Mouse (Mus musculus): ENCODE data around the gene Fndc3a. TPM values are rescaled to one million over a fixed set of nuclear protein-coding genes. Genes with fewer than 3 reads are reported as not detected.

Gene Fndc3a
- 33.0 and 38.6 TPM in 2 replicates for polyA plus RNA-seq (2014; fragmentation: Nextera tagmentation; extraction: Ambion mirVana)

DNA sequence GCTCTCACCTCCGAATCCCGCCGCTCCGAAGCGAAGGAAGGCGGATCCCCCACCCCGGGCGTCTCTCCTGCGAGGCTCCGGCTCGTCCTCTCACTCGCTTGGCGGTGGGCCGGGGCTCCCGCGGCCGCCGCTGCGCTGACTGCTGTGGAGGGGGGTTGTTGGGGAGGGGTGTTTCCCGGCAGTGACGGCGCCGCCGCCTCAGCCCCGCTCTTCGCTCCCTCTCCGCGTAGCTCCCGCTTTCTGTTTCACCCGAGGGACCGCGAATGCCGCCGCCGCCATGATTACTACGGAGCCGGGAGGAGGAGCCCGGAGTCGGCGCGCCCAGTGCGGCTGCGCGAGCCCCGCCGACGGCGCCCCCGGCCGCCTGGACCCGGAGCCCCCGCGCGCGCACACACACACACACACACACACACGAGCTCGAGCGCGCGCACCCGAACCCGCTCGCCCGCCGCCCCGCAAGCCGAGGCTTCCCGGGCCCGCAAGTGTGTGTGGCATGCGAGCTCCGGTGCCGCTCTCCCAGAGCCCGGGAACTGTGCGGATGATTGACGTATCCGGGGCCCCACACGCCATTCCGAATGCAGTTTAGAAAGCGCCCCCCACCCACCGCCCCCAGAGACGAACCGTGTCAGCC lies at the start of gene Fndc3a:
Gene Fndc3a (minus strand): TSS at position 294 of the 631 bp plus-strand sequence.
- DNase-seq (ENCODE audit: low spot score) = peak; percentile 90
- Histone ChIP-seq H3K4me2 (ENCODE audit: low read length) (peak within 1 kb of the TSS; percentile 75), H3K9me3 (ENCODE audit: control insufficient read depth, low read length) (no peaks in the 10 kb centered on the region), H3K4me3 (ENCODE audit: low read depth, low read length) (peak within 1 kb of the TSS; percentile 87), H3K4me1 (replicated peaks; ENCODE audit: control insufficient read depth, insufficient read depth, low read length) (peaks cover 3% of the 10 kb centered on the region; the same call in 1 of the 2 replicates), H3K36me3 (ENCODE audit: control insufficient read depth, insufficient read depth, low read length) (no peaks in the 10 kb centered on the region), H3K27ac (ENCODE audit: low read depth) (peak within 1 kb of the TSS; percentile 85), H3K9ac (ENCODE audit: low read length) (peak within 1 kb of the TSS; percentile 91), H3K27me3 (replicated peaks; ENCODE audit: control insufficient read depth, insufficient read depth, low read length) (peaks cover 9% of the 10 kb centered on the region; the same call in 1 of the 2 replicates)
- ATAC-seq (replicated peaks; ENCODE audit: low FRiP score, low TSS enrichment, low read depth) = peak; percentile 91
- WGBS = under 1% methylated on average over 70 of the region's 82 CpGs

DNA sequence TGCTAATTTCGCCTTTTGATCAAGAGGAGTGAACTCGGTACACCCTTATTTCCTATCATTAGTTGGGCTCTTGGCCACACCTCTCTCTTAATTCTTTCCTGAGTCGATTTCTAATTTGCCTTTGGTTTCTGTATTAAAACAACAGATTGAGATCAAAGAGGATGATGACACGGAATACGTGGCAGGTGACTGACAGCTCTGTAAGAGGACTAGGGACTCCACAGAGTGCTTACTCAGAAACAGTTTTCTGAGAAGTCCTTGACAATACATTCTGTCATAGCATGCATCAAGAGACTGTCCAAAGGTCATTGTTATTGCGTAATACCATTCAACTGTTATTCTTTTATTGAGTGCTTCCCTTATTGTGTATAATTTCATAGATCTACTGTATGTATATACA lies 43.1 kb upstream of the Fndc3a start:
- 86% methylated on average over 6 of the region's 6 CpGs for WGBS
- Histone ChIP-seq H3K9ac (ENCODE audit: low read length) (no peak overlapping the region), H3K4me1 (replicated peaks; ENCODE audit: control insufficient read depth, insufficient read depth, low read length) (no peaks in the 10 kb centered on the region), H3K27me3 (replicated peaks; ENCODE audit: control insufficient read depth, insufficient read depth, low read length) (no peaks in the 10 kb centered on the region), H3K36me3 (ENCODE audit: control insufficient read depth, insufficient read depth, low read length) (no peaks in the 10 kb centered on the region), H3K4me2 (ENCODE audit: low read length) (no peak overlapping the region), H3K27ac (ENCODE audit: low read depth) (no peak overlapping the region), H3K9me3 (ENCODE audit: control insufficient read depth, low read length) (no peaks in the 10 kb centered on the region), H3K4me3 (ENCODE audit: low read depth, low read length) (no peak overlapping the region)
- ATAC-seq (replicated peaks; ENCODE audit: low FRiP score, low TSS enrichment, low read depth) = no peak
- DNase-seq (ENCODE audit: low spot score) = no peak

DNA sequence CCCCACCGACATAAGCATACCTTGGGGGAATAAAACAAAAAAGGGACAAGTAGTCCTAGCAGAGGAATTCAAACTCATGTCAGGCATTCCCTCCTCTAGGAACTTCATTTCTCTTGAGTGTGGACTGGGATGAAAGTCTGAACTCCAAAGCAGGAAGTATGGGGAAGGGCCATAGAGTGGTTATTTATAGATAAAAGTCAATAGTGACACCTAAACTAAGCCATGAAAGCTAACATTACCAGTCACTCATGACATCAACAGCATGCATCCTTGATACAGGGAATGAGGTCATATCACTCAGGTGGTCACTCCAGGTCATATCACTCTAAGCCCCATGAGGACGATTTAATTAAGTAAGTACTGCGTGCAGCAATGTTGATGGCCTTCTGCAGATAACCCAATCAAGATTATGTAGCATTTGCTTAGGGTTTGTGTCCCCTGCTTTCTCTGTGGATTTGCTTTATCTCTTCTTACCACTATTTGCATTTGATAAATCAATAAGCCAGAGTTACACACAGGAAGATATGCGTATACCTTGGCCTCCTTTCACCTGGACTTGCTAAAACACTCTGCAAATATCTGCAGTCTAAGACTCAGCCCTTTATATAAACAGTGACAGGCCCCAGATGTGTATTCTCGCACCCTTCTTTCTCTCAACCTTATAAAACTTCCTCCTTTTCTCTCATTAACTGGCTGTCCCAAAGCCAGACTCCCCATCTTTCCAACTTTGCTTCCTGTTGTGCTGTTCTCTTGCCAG lies 40.8 kb upstream of the Fndc3a start:
- Histone ChIP-seq H3K36me3 (ENCODE audit: control insufficient read depth, insufficient read depth, low read length) (no peaks in the 10 kb centered on the region), H3K27ac (ENCODE audit: low read depth) (no peak overlapping the region), H3K9ac (ENCODE audit: low read length) (no peak overlapping the region), H3K4me1 (replicated peaks; ENCODE audit: control insufficient read depth, insufficient read depth, low read length) (no peaks in the 10 kb centered on the region), H3K4me2 (ENCODE audit: low read length) (no peak overlapping the region), H3K9me3 (ENCODE audit: control insufficient read depth, low read length) (no peaks in the 10 kb centered on the region), H3K4me3 (ENCODE audit: low read depth, low read length) (no peak overlapping the region), H3K27me3 (replicated peaks; ENCODE audit: control insufficient read depth, insufficient read depth, low read length) (no peaks in the 10 kb centered on the region)
- DNase-seq (ENCODE audit: low spot score) (no peak), ATAC-seq (replicated peaks; ENCODE audit: low FRiP score, low TSS enrichment, low read depth) (no peak)
- WGBS = 70% methylated on average over 5 of the region's 5 CpGs

DNA sequence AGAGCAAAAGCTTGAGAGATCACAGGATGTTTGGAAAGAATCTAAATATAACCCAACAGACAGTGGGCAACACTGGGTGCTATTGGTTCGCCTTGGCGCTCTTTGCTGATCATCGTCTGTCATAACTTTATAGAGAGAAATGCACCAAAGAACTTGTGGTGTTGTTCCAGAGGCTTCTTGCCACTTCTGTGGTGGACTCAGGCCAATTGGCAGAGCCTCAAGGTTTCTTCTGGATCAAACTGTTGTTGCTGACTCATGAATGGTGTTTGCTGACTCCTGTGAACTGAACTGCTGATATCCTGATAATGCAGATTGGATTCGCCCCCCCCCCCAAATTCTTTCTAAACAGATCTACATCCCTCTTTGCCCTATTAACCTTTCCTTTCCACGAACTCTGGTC lies 38.5 kb upstream of the Fndc3a start:
- no peaks in the 10 kb centered on the region for H3K27me3 ChIP-seq (replicated peaks; ENCODE audit: control insufficient read depth, insufficient read depth, low read length)
- DNase-seq (ENCODE audit: low spot score) = no peak
- no peaks in the 10 kb centered on the region for H3K9me3 ChIP-seq (ENCODE audit: control insufficient read depth, low read length)
- H3K27ac ChIP-seq (ENCODE audit: low read depth) = no peak overlapping the region
- H3K4me2 ChIP-seq (ENCODE audit: low read length) = no peak overlapping the region
- ATAC-seq (replicated peaks; ENCODE audit: low FRiP score, low TSS enrichment, low read depth) = no peak
- no peaks in the 10 kb centered on the region for H3K36me3 ChIP-seq (ENCODE audit: control insufficient read depth, insufficient read depth, low read length)
- H3K9ac ChIP-seq (ENCODE audit: low read length) = no peak overlapping the region
- WGBS = 86% methylated on average over 5 of the region's 5 CpGs
- no peaks in the 10 kb centered on the region for H3K4me1 ChIP-seq (replicated peaks; ENCODE audit: control insufficient read depth, insufficient read depth, low read length)
- H3K4me3 ChIP-seq (ENCODE audit: low read depth, low read length) = no peak overlapping the region

DNA sequence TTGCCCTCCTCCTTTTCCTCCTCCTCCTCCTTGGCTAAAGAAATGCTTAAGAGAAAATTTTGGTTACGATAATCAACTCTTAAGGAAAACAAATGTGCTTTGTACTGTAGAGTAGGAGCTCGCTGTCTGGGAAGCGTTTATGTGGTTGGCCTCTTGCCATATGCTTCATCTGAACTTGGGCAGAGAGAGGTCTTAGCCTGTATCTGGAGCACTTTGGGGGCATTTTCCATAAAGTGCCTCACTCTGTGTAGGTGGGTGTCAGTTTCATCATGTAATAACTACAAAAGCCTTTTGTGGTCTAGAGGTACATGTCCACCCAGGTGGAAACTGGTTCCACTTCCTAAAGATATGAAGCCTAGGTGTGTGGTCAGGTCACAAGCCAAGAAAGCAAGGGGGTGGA lies 31.9 kb upstream of the Fndc3a start:
- WGBS = 48% methylated on average over 3 of the region's 3 CpGs
- no peaks in the 10 kb centered on the region for H3K36me3 ChIP-seq (ENCODE audit: control insufficient read depth, insufficient read depth, low read length)
- no peaks in the 10 kb centered on the region for H3K9me3 ChIP-seq (ENCODE audit: control insufficient read depth, low read length)
- no peaks in the 10 kb centered on the region for H3K4me1 ChIP-seq (replicated peaks; ENCODE audit: control insufficient read depth, insufficient read depth, low read length)
- no peak overlapping the region for H3K27ac ChIP-seq (ENCODE audit: low read depth)
- no peaks in the 10 kb centered on the region for H3K27me3 ChIP-seq (replicated peaks; ENCODE audit: control insufficient read depth, insufficient read depth, low read length)
- H3K4me3 ChIP-seq (ENCODE audit: low read depth, low read length) = no peak overlapping the region
- no peak overlapping the region for H3K9ac ChIP-seq (ENCODE audit: low read length)
- DNase-seq (ENCODE audit: low spot score) = no peak
- H3K4me2 ChIP-seq (ENCODE audit: low read length) = no peak overlapping the region
- ATAC-seq (replicated peaks; ENCODE audit: low FRiP score, low TSS enrichment, low read depth) = no peak

DNA sequence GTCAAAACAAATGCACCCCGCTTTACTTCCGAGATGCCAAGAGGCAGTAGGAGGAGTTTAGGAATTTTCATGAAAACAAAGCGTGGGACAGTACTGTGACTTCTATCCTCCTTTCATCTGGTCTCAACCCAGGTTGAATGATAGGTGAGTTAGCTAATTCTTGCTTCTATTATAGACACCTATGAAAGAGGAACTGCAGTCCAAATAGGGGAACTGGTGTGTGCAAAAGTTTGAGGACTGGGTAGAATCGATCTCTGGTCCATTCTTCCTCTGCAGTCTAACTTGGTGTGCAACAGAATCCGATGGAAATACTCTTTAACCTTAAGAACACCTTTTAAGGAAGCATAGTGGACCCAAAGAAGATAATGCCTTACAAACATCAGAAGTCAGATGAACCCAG lies 30.5 kb upstream of the Fndc3a start:
- H3K4me3 ChIP-seq (ENCODE audit: low read depth, low read length) = no peak overlapping the region
- DNase-seq (ENCODE audit: low spot score) = no peak
- no peaks in the 10 kb centered on the region for H3K36me3 ChIP-seq (ENCODE audit: control insufficient read depth, insufficient read depth, low read length)
- H3K27ac ChIP-seq (ENCODE audit: low read depth) = no peak overlapping the region
- H3K4me1 ChIP-seq (replicated peaks; ENCODE audit: control insufficient read depth, insufficient read depth, low read length) = no peaks in the 10 kb centered on the region
- no peak for ATAC-seq (replicated peaks; ENCODE audit: low FRiP score, low TSS enrichment, low read depth)
- no peak overlapping the region for H3K9ac ChIP-seq (ENCODE audit: low read length)
- no peaks in the 10 kb centered on the region for H3K9me3 ChIP-seq (ENCODE audit: control insufficient read depth, low read length)
- 77% methylated on average over 5 of the region's 5 CpGs for WGBS
- no peaks in the 10 kb centered on the region for H3K27me3 ChIP-seq (replicated peaks; ENCODE audit: control insufficient read depth, insufficient read depth, low read length)
- H3K4me2 ChIP-seq (ENCODE audit: low read length) = no peak overlapping the region

DNA sequence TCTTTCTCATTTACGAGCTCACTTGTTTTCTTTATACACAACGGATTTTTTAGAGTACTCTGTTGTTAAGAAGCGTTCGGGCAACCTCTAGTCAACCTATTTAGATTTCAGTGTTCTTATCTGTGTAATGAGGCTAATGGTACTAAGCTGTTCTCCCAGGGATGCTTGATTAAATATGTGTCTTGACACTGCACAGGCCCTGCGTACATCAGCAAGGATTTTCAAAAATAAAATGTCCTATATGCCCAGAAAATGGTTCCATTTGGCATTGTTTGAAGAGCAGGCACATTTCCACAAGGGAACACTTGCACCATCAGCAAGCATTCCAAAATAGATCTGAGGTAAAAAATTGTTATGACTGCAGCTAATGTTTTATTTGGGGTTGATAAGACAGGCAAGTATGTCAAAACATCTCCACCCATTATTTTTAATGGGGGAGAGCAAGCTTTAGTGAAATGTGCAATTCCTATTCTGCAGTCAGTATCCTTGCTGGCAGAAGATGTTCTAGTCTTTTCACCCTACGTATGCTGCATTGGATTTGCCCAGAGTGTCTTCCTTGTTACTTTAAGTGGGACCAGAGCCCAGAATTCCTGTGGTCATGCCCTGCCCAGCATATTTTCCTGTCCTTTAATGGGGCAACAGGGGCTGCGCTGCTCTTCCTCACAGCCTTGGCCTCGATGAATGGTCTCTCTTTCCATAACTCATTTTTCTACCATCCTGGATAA lies 29.8 kb upstream of the Fndc3a start:
- Histone ChIP-seq H3K4me2 (ENCODE audit: low read length) (no peak overlapping the region), H3K27ac (ENCODE audit: low read depth) (no peak overlapping the region), H3K4me1 (replicated peaks; ENCODE audit: control insufficient read depth, insufficient read depth, low read length) (no peaks in the 10 kb centered on the region), H3K9ac (ENCODE audit: low read length) (no peak overlapping the region), H3K4me3 (ENCODE audit: low read depth, low read length) (no peak overlapping the region), H3K9me3 (ENCODE audit: control insufficient read depth, low read length) (no peaks in the 10 kb centered on the region), H3K27me3 (replicated peaks; ENCODE audit: control insufficient read depth, insufficient read depth, low read length) (no peaks in the 10 kb centered on the region), H3K36me3 (ENCODE audit: control insufficient read depth, insufficient read depth, low read length) (no peaks in the 10 kb centered on the region)
- ATAC-seq (replicated peaks; ENCODE audit: low FRiP score, low TSS enrichment, low read depth) (no peak), DNase-seq (ENCODE audit: low spot score) (no peak)
- 63% methylated on average over 8 of the region's 8 CpGs for WGBS

DNA sequence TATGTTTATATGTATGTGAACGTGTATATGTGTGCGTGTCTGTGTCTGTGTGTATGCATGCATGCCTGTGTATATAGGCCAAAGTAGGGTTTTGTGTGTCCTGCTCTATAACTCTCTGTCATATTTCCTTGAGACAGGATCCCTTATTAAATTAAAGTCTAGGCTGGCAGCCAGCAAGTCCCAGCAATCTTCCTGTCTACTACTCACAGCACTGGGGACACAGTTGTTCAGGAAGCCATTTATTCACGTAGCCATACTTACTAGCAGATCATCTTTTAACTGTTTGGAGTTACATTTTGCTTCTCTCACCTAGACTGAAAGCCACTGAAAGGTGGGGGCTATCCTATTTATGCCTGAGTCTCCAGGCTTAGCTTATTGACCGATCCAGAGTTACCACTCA lies 29.0 kb upstream of the Fndc3a start:
- H3K4me1 ChIP-seq (replicated peaks; ENCODE audit: control insufficient read depth, insufficient read depth, low read length) = no peaks in the 10 kb centered on the region
- H3K9me3 ChIP-seq (ENCODE audit: control insufficient read depth, low read length) = no peaks in the 10 kb centered on the region
- DNase-seq (ENCODE audit: low spot score) (no peak), ATAC-seq (replicated peaks; ENCODE audit: low FRiP score, low TSS enrichment, low read depth) (no peak)
- no peak overlapping the region for H3K4me2 ChIP-seq (ENCODE audit: low read length)
- H3K27ac ChIP-seq (ENCODE audit: low read depth) = no peak overlapping the region
- no peak overlapping the region for H3K4me3 ChIP-seq (ENCODE audit: low read depth, low read length)
- WGBS = 80% methylated on average over 4 of the region's 4 CpGs
- H3K9ac ChIP-seq (ENCODE audit: low read length) = no peak overlapping the region
- H3K36me3 ChIP-seq (ENCODE audit: control insufficient read depth, insufficient read depth, low read length) = no peaks in the 10 kb centered on the region
- no peaks in the 10 kb centered on the region for H3K27me3 ChIP-seq (replicated peaks; ENCODE audit: control insufficient read depth, insufficient read depth, low read length)
